Mouse (Mus musculus) C2C12 (cell line): ENCODE measurements at regions not wholly inside any gene's neighbourhood (a gene's known extent, or its start where the extent isn't known, plus 50 kb on each side); places are given as distances from the start of the nearest gene placed in this dataset.

Experiments used
- H3K27me3 ChIP-seq: one replicate; pipeline ENCODE4 v1.6.1; 2011; ENCODE audit not compliant: control insufficient read depth, insufficient read depth, insufficient read length
- H3K36me3 ChIP-seq: one replicate; pipeline ENCODE4 v1.6.1; 2011; ENCODE audit not compliant: control insufficient read depth, insufficient read depth
- H3K4me3 ChIP-seq: one replicate; pipeline ENCODE4 v1.5.1; 2011; ENCODE audit warnings: mild to moderate bottlenecking, control low read depth; ENCODE audit not compliant: poor library complexity, insufficient read depth, severe bottlenecking
- H3K79me2 ChIP-seq: one replicate; pipeline ENCODE4 v1.6.1; 2011; ENCODE audit not compliant: control insufficient read depth, insufficient read depth
- H3K79me3 ChIP-seq: one replicate; pipeline ENCODE4 v1.6.1; 2011; ENCODE audit warnings: low read depth, control low read depth
- H3ac ChIP-seq: one replicate; pipeline ENCODE3; 2011; ENCODE audit warnings: low read depth; ENCODE audit not compliant: control insufficient read depth, insufficient read length
- CEBPB ChIP-seq: IDR thresholded peaks from one replicate; pipeline ENCODE4 v1.6.1; 2011; ENCODE audit warnings: low read depth, mild to moderate bottlenecking, control low read depth, moderate library complexity
- CTCF ChIP-seq: IDR thresholded peaks from one replicate; pipeline ENCODE4 v1.5.1; 2011; ENCODE audit not compliant: control insufficient read depth, insufficient read depth, insufficient read length
- FOSL1 ChIP-seq: IDR thresholded peaks from one replicate; pipeline ENCODE4 v1.8.0; 2011; ENCODE audit warnings: mild to moderate bottlenecking, low read length; ENCODE audit not compliant: poor library complexity, insufficient read depth, severe bottlenecking
- MAX ChIP-seq: IDR thresholded peaks from one replicate; pipeline ENCODE4 v1.6.1; 2011; ENCODE audit warnings: mild to moderate bottlenecking, control low read depth
- MYOD1 ChIP-seq: IDR thresholded peaks from one replicate; pipeline ENCODE4 v1.6.1; 2011; ENCODE audit warnings: low read depth; ENCODE audit not compliant: control insufficient read depth, insufficient read length
- MYOG ChIP-seq: IDR thresholded peaks from one replicate; pipeline ENCODE4 v1.6.1; 2011; ENCODE audit not compliant: control insufficient read depth, insufficient read length; ENCODE audit errors: extremely low read depth
- USF1 ChIP-seq: IDR thresholded peaks from one replicate; pipeline ENCODE4 v1.6.1; 2011; ENCODE audit warnings: low read depth, mild to moderate bottlenecking, control low read depth, moderate library complexity

DNA sequence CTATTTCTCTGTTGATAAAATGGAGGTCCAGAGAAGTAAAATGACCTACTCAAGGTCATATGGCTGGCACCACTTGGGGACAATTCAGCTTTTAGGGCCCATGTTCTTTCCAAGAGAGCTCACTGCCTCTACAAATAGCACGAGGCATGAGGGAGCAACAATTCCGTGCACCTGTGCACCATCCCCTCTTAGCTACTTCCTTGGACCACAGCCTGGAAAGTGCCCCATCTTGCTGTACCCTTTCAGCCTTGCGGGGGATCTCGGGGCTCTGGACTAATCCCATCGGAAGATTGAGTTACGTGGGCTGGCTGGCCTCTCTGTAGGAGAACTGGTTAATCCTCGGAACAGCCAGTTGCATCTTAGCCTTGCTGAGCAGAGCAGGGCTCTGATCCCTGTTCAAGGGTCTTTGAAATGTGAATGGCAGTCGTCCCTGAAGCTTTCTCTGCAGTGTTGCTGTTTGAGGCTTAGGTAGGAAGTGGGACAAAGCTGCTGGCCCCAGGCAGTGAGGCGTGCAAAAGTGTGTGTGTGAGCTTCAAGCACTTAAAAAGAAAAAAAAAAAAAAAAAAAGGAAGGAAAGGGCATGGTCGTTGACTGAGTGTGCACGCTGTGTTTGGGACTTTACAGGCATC is 133.8 kb downstream of the Plpp3 start:
- H3K79me2 ChIP-seq = no peaks in the 10 kb centered on the region
- H3K36me3 ChIP-seq = no peaks in the 10 kb centered on the region
- TF ChIP-seq CTCF = no peak
- TF ChIP-seq MAX = no peak
- TF ChIP-seq FOSL1 = no peak
- TF ChIP-seq USF1 = no peak
- no peak for TF ChIP-seq MYOG
- H3K27me3 ChIP-seq = no peaks in the 10 kb centered on the region
- no peak overlapping the region for H3ac ChIP-seq
- no peak overlapping the region for H3K4me3 ChIP-seq
- no peaks in the 10 kb centered on the region for H3K79me3 ChIP-seq

DNA sequence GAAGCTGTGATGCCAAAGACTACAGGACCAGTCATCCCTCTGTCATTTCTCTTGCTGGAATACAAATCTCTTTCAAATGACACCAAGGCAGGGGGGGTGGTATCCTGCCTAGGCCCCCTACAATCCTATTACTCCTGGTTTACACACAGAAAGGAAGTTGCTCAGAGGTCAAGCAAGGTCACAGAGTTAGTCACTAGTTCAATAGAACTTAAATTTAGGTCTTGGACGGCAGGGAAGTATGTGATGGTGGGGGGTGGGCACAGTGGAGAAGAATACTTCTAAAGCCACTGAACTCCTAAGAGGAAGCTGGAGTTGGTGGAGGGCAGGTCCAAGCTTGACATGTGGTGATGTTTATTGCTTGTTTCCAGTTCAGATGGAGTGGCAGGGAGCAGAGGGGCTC is 134.4 kb downstream of the Plpp3 start:
- Histone ChIP-seq H3ac (no peak overlapping the region), H3K4me3 (no peak overlapping the region), H3K79me3 (no peaks in the 10 kb centered on the region), H3K79me2 (no peaks in the 10 kb centered on the region), H3K36me3 (no peaks in the 10 kb centered on the region), H3K27me3 (no peaks in the 10 kb centered on the region)
- TF ChIP-seq CTCF = no peak
- TF ChIP-seq CEBPB = no peak
- no peak for TF ChIP-seq MAX
- TF ChIP-seq MYOD1 = no peak
- TF ChIP-seq MYOG = no peak
- no peak for TF ChIP-seq FOSL1
- TF ChIP-seq USF1 = no peak

DNA sequence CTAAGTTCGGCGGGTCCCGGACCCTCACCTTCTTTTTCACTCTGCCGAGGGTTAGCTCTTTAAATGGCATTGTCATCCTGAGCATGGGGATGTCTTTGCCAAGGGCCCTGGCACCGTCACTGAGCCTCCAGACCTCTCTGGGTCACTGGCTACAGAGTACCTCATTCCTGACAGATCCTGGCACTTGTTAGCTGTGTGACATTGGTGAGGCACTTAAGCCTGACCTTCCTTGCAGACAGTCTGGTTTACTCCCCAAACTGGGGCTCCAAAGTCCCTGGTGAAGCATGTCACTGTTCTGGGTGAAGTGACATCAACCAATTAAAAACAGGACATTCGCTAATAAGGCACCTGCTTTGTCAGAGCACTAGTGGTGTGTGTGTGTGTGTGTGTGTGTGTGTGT is 142.2 kb downstream of the Plpp3 start:
- no peak for TF ChIP-seq CEBPB
- TF ChIP-seq MAX = no peak
- no peak for TF ChIP-seq CTCF
- TF ChIP-seq MYOD1 = no peak
- no peaks in the 10 kb centered on the region for H3K79me2 ChIP-seq
- H3ac ChIP-seq = no peak overlapping the region
- H3K36me3 ChIP-seq = no peaks in the 10 kb centered on the region
- no peaks in the 10 kb centered on the region for H3K79me3 ChIP-seq
- no peak overlapping the region for H3K4me3 ChIP-seq
- no peaks in the 10 kb centered on the region for H3K27me3 ChIP-seq

DNA sequence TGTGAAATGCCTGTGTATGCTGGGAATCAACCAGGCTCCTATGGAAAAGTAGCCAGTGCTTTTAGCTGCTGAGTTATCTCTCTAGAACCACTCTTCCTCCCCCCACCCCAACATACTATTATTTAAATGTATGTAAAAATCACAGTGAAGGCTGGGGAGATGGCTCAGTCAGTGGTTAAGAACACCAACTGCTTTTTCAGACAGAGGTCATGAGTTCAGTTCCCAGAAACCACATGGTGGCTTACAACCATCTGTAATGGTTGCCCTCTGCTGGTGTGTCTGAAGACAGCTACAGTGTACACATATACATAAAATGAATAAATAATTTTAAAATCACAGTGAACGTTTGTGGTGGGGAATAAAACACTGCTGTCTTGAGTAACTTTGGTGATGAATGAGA is 144.4 kb downstream of the Plpp3 start:
- no peaks in the 10 kb centered on the region for H3K79me3 ChIP-seq
- no peaks in the 10 kb centered on the region for H3K79me2 ChIP-seq
- no peaks in the 10 kb centered on the region for H3K36me3 ChIP-seq
- no peak overlapping the region for H3ac ChIP-seq
- TF ChIP-seq MAX = no peak
- no peak for TF ChIP-seq MYOD1
- no peak for TF ChIP-seq CTCF
- TF ChIP-seq CEBPB = no peak
- no peak for TF ChIP-seq FOSL1
- no peak for TF ChIP-seq USF1
- TF ChIP-seq MYOG = no peak
- H3K4me3 ChIP-seq = no peak overlapping the region
- H3K27me3 ChIP-seq = no peaks in the 10 kb centered on the region

DNA sequence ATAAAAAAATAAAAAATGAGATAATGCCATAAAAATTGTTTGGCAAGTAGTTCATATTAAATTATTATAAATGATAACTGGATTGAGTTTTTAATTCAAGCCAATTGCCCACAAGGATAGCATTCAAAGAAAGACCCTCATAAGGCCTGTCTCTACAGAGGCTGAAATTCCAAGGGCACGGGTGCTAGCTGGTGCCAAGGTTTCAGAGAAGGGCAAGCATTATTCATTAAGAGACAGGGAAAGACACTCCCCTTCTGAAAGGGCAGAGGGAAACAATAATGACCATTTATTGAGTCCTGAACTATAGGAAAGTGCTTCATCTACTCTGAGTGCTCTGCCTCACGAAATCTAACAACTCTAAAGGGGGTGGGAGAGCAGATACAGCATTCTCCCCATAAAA is 147.0 kb downstream of the Plpp3 start:
- Histone ChIP-seq H3ac (no peak overlapping the region), H3K79me2 (no peaks in the 10 kb centered on the region), H3K27me3 (no peaks in the 10 kb centered on the region), H3K4me3 (no peak overlapping the region), H3K36me3 (no peaks in the 10 kb centered on the region), H3K79me3 (no peaks in the 10 kb centered on the region)
- TF ChIP-seq CEBPB (no peak), MAX (no peak), CTCF (no peak), FOSL1 (no peak), MYOG (no peak), MYOD1 (no peak), USF1 (no peak)

DNA sequence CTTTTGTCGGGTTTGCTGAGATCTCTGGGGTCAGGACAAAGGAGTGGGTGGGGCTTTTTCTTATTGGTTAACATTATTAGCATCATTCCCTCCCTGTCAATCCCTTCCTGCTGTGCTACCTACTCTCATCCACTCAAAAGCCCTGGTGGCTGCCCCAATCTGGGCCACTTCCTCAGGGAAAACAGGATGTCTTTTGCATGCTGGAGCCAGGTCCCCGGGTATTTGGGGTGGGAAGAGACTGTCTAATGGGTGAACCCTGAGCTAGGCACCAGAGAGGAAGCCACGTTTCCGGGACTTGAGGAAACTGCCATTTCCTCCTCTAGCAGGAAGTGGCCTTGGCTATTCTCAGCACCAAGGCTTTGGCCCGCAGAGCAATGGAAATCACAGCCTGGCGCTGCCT is 148.8 kb downstream of the Plpp3 start:
- Histone ChIP-seq H3K4me3 (no peak overlapping the region), H3K79me3 (no peaks in the 10 kb centered on the region), H3K36me3 (no peaks in the 10 kb centered on the region), H3K79me2 (no peaks in the 10 kb centered on the region), H3ac (no peak overlapping the region), H3K27me3 (no peaks in the 10 kb centered on the region)
- TF ChIP-seq MAX = no peak
- no peak for TF ChIP-seq MYOG
- TF ChIP-seq FOSL1 = no peak
- TF ChIP-seq USF1 = no peak
- no peak for TF ChIP-seq CTCF
- TF ChIP-seq CEBPB = no peak
- no peak for TF ChIP-seq MYOD1
